Mouse (Mus musculus) heart, embryonic 11.5 days (tissue): ENCODE results near the gene 1700020L24Rik. TPM values are rescaled to one million over a fixed set of nuclear protein-coding genes. Genes with fewer than 3 reads are reported as not detected.
A peak's percentile ranks its signal among the peaks of the same experiment; 100 is the strongest.

Source experiments
- ATAC-seq: fragments of 200-750 bp; cut with Nextera tagmentation; replicated peaks from 2 replicates; pipeline ENCODE4 v1.8.0; 2017; ENCODE audit warnings: moderate library complexity; ENCODE audit not compliant: insufficient number of reproducible peaks, low FRiP score, low TSS enrichment
- H3K27ac ChIP-seq: fragments of 300-500 bp; sonication (generic); 2 replicates; pipeline ENCODE4 v1.5.1; 2014; ENCODE audit warnings: mild to moderate bottlenecking, low read depth, low read length
- H3K27me3 ChIP-seq: fragments of 300-500 bp; sonication (generic); 2 replicates; pipeline ENCODE4 v1.6.1; 2014; ENCODE audit warnings: mild to moderate bottlenecking, low read length, mixed read lengths; ENCODE audit not compliant: control insufficient read depth, insufficient read depth
- H3K36me3 ChIP-seq: fragments of 300-500 bp; sonication (generic); 2 replicates; pipeline ENCODE4 v1.6.1; 2014; ENCODE audit warnings: mild to moderate bottlenecking, low read length, moderate library complexity, mixed read lengths; ENCODE audit not compliant: control insufficient read depth, insufficient read depth
- H3K4me1 ChIP-seq: fragments of 300-500 bp; sonication (generic); 2 replicates; pipeline ENCODE4 v1.6.1; 2014; ENCODE audit warnings: low read length; ENCODE audit not compliant: control insufficient read depth, insufficient read depth
- H3K4me2 ChIP-seq: fragments of 300-500 bp; sonication (generic); 2 replicates; pipeline ENCODE4 v1.6.1; 2014; ENCODE audit warnings: mild to moderate bottlenecking, moderate library complexity
- H3K4me3 ChIP-seq: fragments of 300-500 bp; sonication (generic); 2 replicates; pipeline ENCODE4 v1.5.1; 2014; ENCODE audit warnings: low read depth, low read length
- H3K9ac ChIP-seq: fragments of 300-500 bp; sonication (generic); 2 replicates; pipeline ENCODE4 v1.6.1; 2014; ENCODE audit warnings: mild to moderate bottlenecking, low read depth, low read length, moderate library complexity
- H3K9me3 ChIP-seq: fragments of 300-500 bp; sonication (generic); replicated peaks from 2 replicates; pipeline ENCODE4 v1.6.1; 2016; ENCODE audit warnings: low read length; ENCODE audit not compliant: control insufficient read depth
- WGBS: fragments of 180-500 bp; shearing (Covaris S2); extraction: QIAGEN DNeasy Blood & Tissue Kit; methylation state at CpG from one replicate; pipeline ENCODE4 v1.1.7; 2014; ENCODE audit not compliant: insufficient replicate concordance; 5-methylcytosine and 5-hydroxymethylcytosine counted together
- polyA plus RNA-seq: library from polyadenylated mRNA; unstranded; fragments of >200 nt; fragmentation: Nextera tagmentation; extraction: Ambion mirVana; gene quantifications from 2 replicates; pipeline ENCODE4 v1.2.1, GENCODE M21; 2014

The 1700020L24Rik gene
- 2.1 and 2.3 TPM in 2 replicates for polyA plus RNA-seq

DNA sequence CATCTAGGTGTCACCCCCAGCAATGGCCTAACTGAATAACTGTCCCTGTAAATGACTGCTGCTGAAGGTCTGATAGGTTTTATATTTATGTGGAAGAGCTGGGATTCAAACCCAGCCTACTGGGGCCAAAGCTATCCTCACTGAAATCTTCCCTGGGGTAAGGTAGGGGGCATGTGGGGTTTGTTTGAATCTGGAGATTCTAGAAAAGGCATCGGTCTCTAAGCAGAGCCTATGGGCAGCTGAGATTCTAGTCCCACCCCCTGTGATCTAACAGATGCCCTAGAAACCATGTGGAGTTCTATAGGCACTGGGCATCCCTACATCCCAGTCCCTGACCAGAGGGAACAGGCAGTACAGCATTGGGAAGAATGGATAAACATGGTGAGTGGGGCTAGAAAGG is at the start of gene 1700020L24Rik:
1700020L24Rik (plus strand) TSS at position 301 of the 400 bp plus-strand sequence.
- Histone ChIP-seq H3K27me3 (peaks cover 14% of the 10 kb centered on the region), H3K27ac (no peak within 1 kb of the TSS), H3K4me2 (no peak within 1 kb of the TSS), H3K4me3 (no peak within 1 kb of the TSS), H3K9me3 (no peaks in the 10 kb centered on the region), H3K9ac (no peak within 1 kb of the TSS), H3K4me1 (peaks cover 9% of the 10 kb centered on the region; the same call in 1 of the 2 replicates), H3K36me3 (no peaks in the 10 kb centered on the region)
- WGBS = 79% methylated on average over 1 of the region's 1 CpGs
- ATAC-seq = no peak

DNA sequence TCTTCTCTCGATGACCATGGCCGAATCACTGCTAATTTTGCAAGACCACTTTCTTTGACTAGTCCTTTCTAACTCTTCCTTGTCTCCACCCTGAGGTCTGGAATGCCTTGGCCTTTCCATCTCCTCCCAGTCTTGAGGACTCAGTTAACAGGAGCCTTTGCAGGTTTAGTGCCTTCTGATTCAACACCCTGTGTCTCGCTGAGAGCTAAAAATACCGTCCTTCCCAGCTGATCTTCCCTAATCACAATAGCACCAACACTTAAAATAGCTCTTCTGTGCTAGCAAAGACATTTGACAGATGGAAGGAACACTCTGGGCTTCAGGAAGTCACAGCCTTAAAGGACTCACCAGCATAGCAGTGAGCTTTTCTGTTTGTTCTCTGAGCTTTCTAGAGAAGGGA is 44.4 kb upstream of the 1700020L24Rik start:
- peak overlapping the region; percentile 92 for H3K27ac ChIP-seq
- H3K36me3 ChIP-seq = no peaks in the 10 kb centered on the region
- no peak for ATAC-seq
- no peaks in the 10 kb centered on the region for H3K27me3 ChIP-seq
- H3K4me1 ChIP-seq = peaks cover 28% of the 10 kb centered on the region
- no peak overlapping the region for H3K4me3 ChIP-seq
- H3K9ac ChIP-seq = 0 out of 2 replicates have a peak overlapping the region, but pooled peaks have one; percentile 16
- WGBS = 54% methylated on average over 4 of the region's 4 CpGs
- peak overlapping the region; percentile 45 for H3K4me2 ChIP-seq
- no peaks in the 10 kb centered on the region for H3K9me3 ChIP-seq

DNA sequence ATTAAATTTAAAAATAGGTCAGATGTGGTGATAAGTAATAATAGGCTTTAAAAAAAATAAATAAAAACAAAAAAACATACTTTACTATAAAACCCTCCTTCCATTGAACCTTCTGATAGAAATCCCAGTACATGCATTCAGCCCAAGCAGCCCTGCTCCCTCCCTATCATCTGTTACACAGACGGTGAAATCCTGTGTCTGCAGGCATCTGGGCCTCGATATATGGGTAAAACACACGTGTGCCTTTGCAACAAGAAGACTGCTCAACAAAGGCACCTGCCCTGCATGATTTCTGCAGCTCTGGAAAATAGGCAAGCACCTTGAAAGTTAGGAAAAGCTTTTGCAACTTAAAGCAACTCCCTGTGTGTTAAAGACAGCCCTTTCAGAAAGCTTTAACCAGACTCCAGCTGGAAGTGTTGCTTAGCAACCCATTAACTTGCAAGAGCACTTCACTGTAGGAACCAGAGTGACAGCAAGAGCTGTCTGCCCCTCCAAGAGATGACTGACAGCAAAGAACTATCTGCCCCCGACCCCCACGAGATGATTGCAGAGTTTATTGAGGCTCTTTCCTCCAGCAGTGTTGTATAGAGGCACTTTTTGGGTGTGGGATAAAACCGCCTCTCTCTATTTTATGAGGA is 42.6 kb upstream of the 1700020L24Rik start:
- Histone ChIP-seq H3K4me3 (no peak overlapping the region), H3K4me2 (peak overlapping the region; percentile 31; the same call in 1 of the 2 replicates), H3K36me3 (peaks cover 6% of the 10 kb centered on the region; the same call in 1 of the 2 replicates), H3K27me3 (no peaks in the 10 kb centered on the region), H3K4me1 (peaks cover 28% of the 10 kb centered on the region), H3K9me3 (no peaks in the 10 kb centered on the region), H3K27ac (peak overlapping the region; percentile 73; the same call in 1 of the 2 replicates), H3K9ac (no peak overlapping the region)
- ATAC-seq = no peak
- WGBS = 46% methylated on average over 6 of the region's 6 CpGs

DNA sequence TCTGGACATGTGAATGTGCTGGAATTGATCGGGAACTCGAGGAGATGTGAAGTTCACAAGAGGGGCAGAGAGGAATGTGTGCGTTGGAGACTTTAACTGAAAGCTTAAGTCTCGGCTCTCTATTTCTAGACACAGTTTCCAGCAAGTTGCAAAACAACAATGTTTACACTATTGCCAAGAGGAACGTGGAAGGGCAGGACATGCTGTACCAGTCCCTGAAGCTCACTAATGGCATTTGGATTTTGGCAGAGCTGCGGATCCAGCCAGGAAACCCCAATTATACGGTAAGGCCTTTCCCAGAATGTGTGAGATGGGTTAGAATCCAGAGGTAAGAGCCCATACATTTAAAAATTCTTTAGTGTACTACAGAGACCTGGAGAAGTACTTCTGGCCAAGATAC is 39.9 kb upstream of the 1700020L24Rik start:
- WGBS = 82% methylated on average over 7 of the region's 7 CpGs
- peaks cover 17% of the 10 kb centered on the region for H3K4me1 ChIP-seq
- no peak overlapping the region for H3K4me3 ChIP-seq
- ATAC-seq = no peak
- H3K9ac ChIP-seq = no peak overlapping the region
- no peak overlapping the region for H3K27ac ChIP-seq
- H3K27me3 ChIP-seq = no peaks in the 10 kb centered on the region
- no peaks in the 10 kb centered on the region for H3K9me3 ChIP-seq
- H3K36me3 ChIP-seq = peaks cover 6% of the 10 kb centered on the region; the same call in 1 of the 2 replicates
- H3K4me2 ChIP-seq = no peak overlapping the region

DNA sequence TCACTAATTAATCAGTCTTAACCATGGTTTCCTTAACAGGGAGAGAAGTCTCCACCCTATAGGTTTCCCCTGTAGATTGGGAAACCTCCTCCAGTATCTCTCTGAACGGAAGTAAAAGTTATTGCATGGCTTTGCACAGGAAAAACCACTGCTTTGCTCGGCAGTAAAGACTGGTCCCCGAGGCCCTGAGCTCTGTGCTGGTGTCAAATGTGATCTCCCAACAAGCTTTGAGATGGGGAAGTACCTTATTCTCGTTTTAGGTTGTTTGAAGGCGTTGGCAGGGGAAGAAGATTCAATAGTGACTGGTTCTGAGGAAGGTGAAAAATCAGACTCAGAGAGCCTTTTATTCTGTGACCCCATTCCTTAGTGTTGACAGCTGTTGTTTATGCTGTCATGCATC is 38.8 kb upstream of the 1700020L24Rik start:
- 71% methylated on average over 5 of the region's 5 CpGs for WGBS
- ATAC-seq = no peak
- Histone ChIP-seq H3K4me3 (no peak overlapping the region), H3K9ac (no peak overlapping the region), H3K36me3 (peaks cover 13% of the 10 kb centered on the region), H3K9me3 (no peaks in the 10 kb centered on the region), H3K27ac (no peak overlapping the region), H3K27me3 (no peaks in the 10 kb centered on the region), H3K4me1 (peaks cover 16% of the 10 kb centered on the region), H3K4me2 (no peak overlapping the region)

DNA sequence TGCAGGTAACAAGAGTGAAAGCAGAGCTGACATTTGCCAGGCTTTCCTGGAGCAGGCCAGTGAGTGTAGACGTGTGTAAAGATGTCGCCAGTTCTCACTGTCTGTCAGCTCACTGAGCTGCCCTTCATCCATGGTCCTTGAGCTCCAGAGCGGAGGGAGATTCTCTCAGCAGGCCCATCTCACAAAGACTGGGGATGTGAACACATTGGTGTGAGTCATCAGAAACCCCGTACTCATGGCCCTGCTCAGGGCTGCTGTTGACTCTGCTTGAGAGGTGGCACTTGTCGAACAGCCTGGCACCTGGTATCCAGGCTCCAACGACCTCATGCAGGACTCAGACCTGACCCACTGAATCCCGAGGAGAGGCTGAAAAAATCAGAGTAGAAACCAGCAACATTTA is 33.7 kb upstream of the 1700020L24Rik start:
- 63% methylated on average over 7 of the region's 7 CpGs for WGBS
- H3K36me3 ChIP-seq = peaks cover 10% of the 10 kb centered on the region
- peaks cover 27% of the 10 kb centered on the region for H3K4me1 ChIP-seq
- H3K9ac ChIP-seq = no peak overlapping the region
- H3K4me2 ChIP-seq = no peak overlapping the region
- no peak overlapping the region for H3K4me3 ChIP-seq
- no peaks in the 10 kb centered on the region for H3K27me3 ChIP-seq
- H3K27ac ChIP-seq = no peak overlapping the region
- H3K9me3 ChIP-seq = no peaks in the 10 kb centered on the region
- ATAC-seq = no peak

DNA sequence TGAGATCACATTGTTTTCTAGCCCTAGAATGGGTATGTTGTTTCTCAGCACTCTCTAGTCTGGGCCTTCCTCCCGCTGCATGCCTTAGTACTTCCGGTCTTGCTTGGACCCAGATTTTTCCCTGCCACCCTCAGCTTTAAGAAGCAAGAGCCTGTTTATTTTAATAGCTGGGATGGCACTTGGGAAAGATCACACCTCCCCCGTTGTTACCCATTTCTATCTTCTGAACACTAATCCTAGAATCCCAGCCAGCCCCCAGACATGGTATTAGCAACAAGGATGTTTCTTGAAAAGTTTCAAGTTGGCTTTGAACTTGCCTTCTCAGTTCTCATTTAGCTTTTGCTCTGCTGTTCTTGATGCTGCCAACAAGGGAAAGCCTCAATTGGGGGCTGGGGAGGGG is 31.1 kb upstream of the 1700020L24Rik start:
- no peak for ATAC-seq
- Histone ChIP-seq H3K4me1 (peaks cover 37% of the 10 kb centered on the region), H3K36me3 (peaks cover 10% of the 10 kb centered on the region), H3K4me2 (no peak overlapping the region), H3K9me3 (no peaks in the 10 kb centered on the region), H3K27ac (no peak overlapping the region), H3K4me3 (no peak overlapping the region), H3K9ac (no peak overlapping the region), H3K27me3 (peaks cover 3% of the 10 kb centered on the region; the same call in 1 of the 2 replicates)
- WGBS = 54% methylated on average over 3 of the region's 3 CpGs

DNA sequence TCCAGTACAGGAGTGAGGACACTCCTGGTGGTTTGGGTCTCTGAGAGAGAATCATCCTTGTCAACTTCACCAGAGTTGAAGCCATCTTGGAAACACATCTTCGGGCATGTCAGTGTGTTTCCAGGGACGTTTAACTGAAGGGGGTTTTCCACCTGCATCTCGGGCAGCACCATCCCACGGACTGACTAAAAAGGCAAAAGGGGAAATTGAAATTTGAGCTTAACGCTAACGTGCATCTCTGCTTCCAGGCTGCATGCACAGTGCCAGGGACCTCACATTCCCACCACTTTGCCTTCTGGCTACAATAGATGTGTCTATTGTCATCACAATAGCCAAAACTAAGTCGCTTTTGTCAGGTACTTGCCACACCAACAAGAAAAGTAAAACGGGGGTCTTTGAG is 29.2 kb upstream of the 1700020L24Rik start:
- peaks cover 8% of the 10 kb centered on the region; the same call in 1 of the 2 replicates for H3K27me3 ChIP-seq
- H3K27ac ChIP-seq = no peak overlapping the region
- no peaks in the 10 kb centered on the region for H3K9me3 ChIP-seq
- 45% methylated on average over 8 of the region's 8 CpGs for WGBS
- H3K4me1 ChIP-seq = peaks cover 33% of the 10 kb centered on the region
- H3K4me3 ChIP-seq = no peak overlapping the region
- H3K9ac ChIP-seq = no peak overlapping the region
- peaks cover 4% of the 10 kb centered on the region for H3K36me3 ChIP-seq
- ATAC-seq = no peak
- H3K4me2 ChIP-seq = no peak overlapping the region
